Mouse (Mus musculus) kidney, postnatal 10 days (tissue): Measurements from ENCODE around the gene 3100002H09Rik.

ENCODE experiments used
- DNase-seq: peaks from one replicate; pipeline ENCODE4 v3.0.0; 2021; ENCODE audit warnings: mixed read lengths

The 3100002H09Rik gene

GRCm38 (mm10) chr4:124614189-124614588 is 3.6 kb upstream of the 3100002H09Rik start:
- no peak for DNase-seq

- DNase-seq = no peak
These were observed 1.2 kb upstream of the 3100002H09Rik start for GRCm38 (mm10) chr4:124611768-124612167.

- DNase-seq = no peak
These were observed 537 bp downstream of the 3100002H09Rik start for GRCm38 (mm10) chr4:124610066-124610465.

- DNase-seq = no peak
These were observed 3.4 kb downstream of the 3100002H09Rik start for GRCm38 (mm10) chr4:124607166-124607565.

GRCm38 (mm10) chr4:124606180-124606579 is 4.4 kb downstream of the 3100002H09Rik start:
- no peak for DNase-seq

- no peak for DNase-seq
These were observed 5.3 kb downstream of the 3100002H09Rik start for GRCm38 (mm10) chr4:124605255-124605654.

GRCm38 (mm10) chr4:124603712-124604111 is 6.9 kb downstream of the 3100002H09Rik start:
- DNase-seq = no peak

GRCm38 (mm10) chr4:124595929-124596328 is 14.7 kb downstream of the 3100002H09Rik start:
- no peak for DNase-seq

GRCm38 (mm10) chr4:124594933-124595332 is 15.7 kb downstream of the 3100002H09Rik start:
- no peak for DNase-seq

GRCm38 (mm10) chr4:124593691-124594090 is 16.9 kb downstream of the 3100002H09Rik start:
- DNase-seq = no peak

GRCm38 (mm10) chr4:124593210-124593609 is 17.4 kb downstream of the 3100002H09Rik start:
- no peak for DNase-seq

GRCm38 (mm10) chr4:124592241-124592640 is 18.4 kb downstream of the 3100002H09Rik start:
- DNase-seq = no peak

- no peak for DNase-seq
These were observed 29.9 kb downstream of the 3100002H09Rik start for GRCm38 (mm10) chr4:124580695-124581094.

GRCm38 (mm10) chr4:124575955-124576445 is 34.6 kb downstream of the 3100002H09Rik start:
- peak; percentile 33 for DNase-seq

GRCm38 (mm10) chr4:124575269-124575954 is 35.2 kb downstream of the 3100002H09Rik start:
- peak; percentile 47 for DNase-seq

GRCm38 (mm10) chr4:124573586-124573985 is 37.0 kb downstream of the 3100002H09Rik start:
- peak; percentile 19 for DNase-seq

- peak; percentile 69 for DNase-seq
These were observed 39.6 kb downstream of the 3100002H09Rik start for GRCm38 (mm10) chr4:124570977-124571376.

GRCm38 (mm10) chr4:124569661-124570060 is 40.9 kb downstream of the 3100002H09Rik start:
- no peak for DNase-seq

GRCm38 (mm10) chr4:124563371-124563770 is 47.2 kb downstream of the 3100002H09Rik start:
- DNase-seq = no peak

GRCm38 (mm10) chr4:124562721-124563120 is 47.9 kb downstream of the 3100002H09Rik start:
- no peak for DNase-seq
